Mouse (Mus musculus) activated CD4-positive, CD25-positive, alpha-beta regulatory T cell, adult 9 weeks (primary cell): ENCODE data around the gene Olfr206. TPM values are rescaled to one million over a fixed set of nuclear protein-coding genes. Genes with fewer than 3 reads are reported as not detected.

Experiments
- polyA plus RNA-seq: library from polyadenylated mRNA; unstranded; fragments of 100-300 nt; shearing (Covaris generic); gene quantifications from one replicate; pipeline ENCODE4 v1.2.1, GENCODE M21; 2017

The Olfr206 gene
- not detected for polyA plus RNA-seq

GRCm38 (mm10) chr16:59349146-59349545, at the start of gene Olfr206:
Gene Olfr206, minus strand, starts transcription at chr16:59349246.

DNA sequence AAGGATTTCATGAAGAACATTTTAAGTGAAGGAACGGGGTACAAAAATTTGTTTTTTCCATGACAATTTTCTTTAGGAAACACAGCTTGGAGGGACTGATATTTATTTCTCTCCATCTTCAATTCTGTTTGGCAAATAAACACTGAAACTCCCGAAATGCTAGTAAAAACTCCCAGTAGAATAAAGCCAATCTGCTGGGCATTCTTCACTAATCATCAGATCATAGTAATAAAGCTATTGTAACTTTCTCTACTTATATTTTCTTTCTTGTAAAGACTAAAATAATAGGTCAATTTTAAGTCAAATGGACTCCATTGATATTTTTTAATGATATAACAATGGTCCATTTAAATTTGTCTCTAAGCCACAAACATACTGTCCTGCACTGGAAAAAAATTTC, 14.8 kb upstream of the Olfr206 start, which contains the start of gene Olfr209:
TSS of gene Olfr209 (minus strand) at position 101 of the 400 bp plus-strand sequence.

DNA sequence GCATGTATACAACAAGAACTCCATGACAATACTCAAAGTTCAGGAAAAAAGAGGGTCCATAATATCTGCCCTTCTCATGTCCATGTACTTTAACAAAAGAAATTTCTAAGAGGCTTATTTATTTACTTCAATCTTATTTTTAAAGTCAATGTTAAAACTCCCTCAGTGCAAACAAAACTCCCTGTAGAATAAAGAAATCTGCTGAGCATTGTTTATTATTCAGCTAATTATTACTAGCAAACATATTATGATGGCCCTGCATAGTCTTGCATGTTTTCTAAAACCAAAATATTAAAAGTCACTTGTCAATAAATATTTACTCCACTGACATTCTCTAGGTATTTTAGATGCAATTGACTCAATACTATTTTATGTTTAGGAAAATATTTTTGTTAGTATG, 18.0 kb downstream of the Olfr206 start, which contains the start of gene Olfr205:
TSS of gene Olfr205 (minus strand) at position 101 of the 400 bp plus-strand sequence.

DNA sequence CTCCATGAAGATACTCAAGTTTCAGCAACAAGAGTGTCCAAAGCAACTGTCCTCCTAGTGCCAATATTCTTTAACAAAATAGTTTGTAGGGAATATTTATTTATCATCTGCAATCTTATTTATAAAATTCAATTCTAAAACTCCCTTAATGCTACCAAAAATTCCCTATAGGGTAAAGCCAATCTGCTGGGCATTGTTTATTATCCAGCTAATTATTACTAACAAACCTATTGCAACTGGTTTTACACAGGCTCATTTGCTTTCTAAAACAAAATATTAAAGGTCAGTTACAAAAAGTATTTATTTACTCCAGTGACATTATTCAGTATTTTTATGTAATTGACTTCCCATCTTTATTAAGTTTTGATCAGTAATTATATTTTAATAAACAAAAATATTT, 30.9 kb downstream of the Olfr206 start, which contains the start of gene Olfr204:
TSS of gene Olfr204 (minus strand) at position 101 of the 400 bp plus-strand sequence.

GRCm38 (mm10) chr16:59298581-59298980, 50.5 kb downstream of the Olfr206 start, which contains the start of gene Olfr203:
Gene Olfr203, plus strand, starts transcription at chr16:59298881.

Other genes with a start within 250 kb of the Olfr206 start
- not detected for gene Olfr193, start 237.4 kb downstream of the Olfr206 start, polyA plus RNA-seq
- gene Olfr194, start 228.2 kb downstream of the Olfr206 start, polyA plus RNA-seq = not detected
- gene Olfr195, start 202.2 kb downstream of the Olfr206 start, polyA plus RNA-seq = not detected
- gene Olfr196, start 178.8 kb downstream of the Olfr206 start, polyA plus RNA-seq = not detected
- gene Olfr198, start 145.7 kb downstream of the Olfr206 start, polyA plus RNA-seq = not detected
- not detected for gene Olfr199, start 129.5 kb downstream of the Olfr206 start, polyA plus RNA-seq
- not detected for gene Olfr201, start 76.6 kb downstream of the Olfr206 start, polyA plus RNA-seq
- gene Olfr202, start 62.5 kb downstream of the Olfr206 start, polyA plus RNA-seq = not detected
- gene Olfr203, start 50.4 kb downstream of the Olfr206 start, polyA plus RNA-seq = not detected
- gene Olfr204, start 31.0 kb downstream of the Olfr206 start, polyA plus RNA-seq = not detected
- gene Olfr205, start 18.1 kb downstream of the Olfr206 start, polyA plus RNA-seq = not detected
- gene Olfr209, start 14.7 kb upstream of the Olfr206 start, polyA plus RNA-seq = not detected
- gene Gabrr3, start 58.1 kb upstream of the Olfr206 start, polyA plus RNA-seq = not detected
- gene Riox2, start 122.5 kb upstream of the Olfr206 start, polyA plus RNA-seq = 92.4 TPM